Mouse (Mus musculus) midbrain, embryonic 11.5 days (tissue): Measurements from ENCODE around the gene Cdk17. TPM values are rescaled to one million over a fixed set of nuclear protein-coding genes. Genes with fewer than 3 reads are reported as not detected.

Experiments used
- ATAC-seq: fragments of 200-750 bp; cut with Nextera tagmentation; 2 replicates; pipeline ENCODE4 v1.8.0; 2017; ENCODE audit warnings: moderate TSS enrichment, moderate library complexity; ENCODE audit not compliant: low FRiP score
- DNase-seq: peaks from one replicate; pipeline ENCODE4 v3.0.0; 2015; ENCODE audit warnings: low spot score; ENCODE audit errors: missing footprints
- H3K27ac ChIP-seq: fragments of 300-500 bp; sonication (generic); 2 replicates; pipeline ENCODE4 v1.5.1; 2014; ENCODE audit warnings: low read depth, low read length
- H3K27me3 ChIP-seq: fragments of 300-500 bp; sonication (generic); 2 replicates; pipeline ENCODE4 v1.6.1; 2014; ENCODE audit warnings: mild to moderate bottlenecking, low read length, moderate library complexity, mixed read lengths; ENCODE audit not compliant: control insufficient read depth, insufficient read depth
- H3K36me3 ChIP-seq: fragments of 300-500 bp; sonication (generic); 2 replicates; pipeline ENCODE4 v1.6.1; 2014; ENCODE audit warnings: mild to moderate bottlenecking, low read length, moderate library complexity, mixed read lengths; ENCODE audit not compliant: control insufficient read depth, insufficient read depth
- H3K4me1 ChIP-seq: fragments of 300-500 bp; sonication (generic); 2 replicates; pipeline ENCODE4 v1.6.1; 2014; ENCODE audit warnings: low read length; ENCODE audit not compliant: control insufficient read depth, insufficient read depth
- H3K4me2 ChIP-seq: fragments of 300-500 bp; sonication (generic); 2 replicates; pipeline ENCODE4 v1.6.1; 2014; ENCODE audit warnings: mild to moderate bottlenecking, moderate library complexity
- H3K4me3 ChIP-seq: fragments of 300-500 bp; sonication (generic); 2 replicates; pipeline ENCODE4 v1.5.1; 2014; ENCODE audit warnings: low read depth, low read length
- H3K9ac ChIP-seq: fragments of 300-500 bp; sonication (generic); 2 replicates; pipeline ENCODE4 v1.6.1; 2014; ENCODE audit warnings: low read length
- H3K9me3 ChIP-seq: fragments of 300-500 bp; sonication (generic); 2 replicates; pipeline ENCODE4 v1.6.1; 2016; ENCODE audit warnings: low read length; ENCODE audit not compliant: control insufficient read depth
- WGBS: fragments of 180-500 bp; shearing (Covaris S2); extraction: QIAGEN DNeasy Blood & Tissue Kit; methylation state at CpG from one replicate; pipeline ENCODE4 v1.1.7; 2014; 5-methylcytosine and 5-hydroxymethylcytosine counted together
- polyA plus RNA-seq: library from polyadenylated mRNA; unstranded; fragments of >200 nt; fragmentation: Nextera tagmentation; extraction: Ambion mirVana; gene quantifications from 2 replicates; pipeline ENCODE4 v1.2.1, GENCODE M21; 2014

Cdk17 gene
- polyA plus RNA-seq, 1 experiment from 2014 or later, result 36.8 TPM

- DNase-seq, result no peak
- Histone ChIP-seq H3K9me3 (no peaks in the 10 kb centered on the region), H3K4me1 (peaks cover 10% of the 10 kb centered on the region), H3K4me3 (no peak overlapping the region), H3K36me3 (no peaks in the 10 kb centered on the region), H3K27me3 (no peaks in the 10 kb centered on the region), H3K4me2 (no peak overlapping the region), H3K9ac (no peak overlapping the region), H3K27ac (no peak overlapping the region)
- WGBS, result 91% methylated on average over 5 of the region's 5 CpGs
- ATAC-seq, result no peak
These were observed 106.8 kb downstream of the Cdk17 start for GRCm38 (mm10) chr10:93267509-93267908.

- H3K9ac ChIP-seq, result no peak overlapping the region
- DNase-seq (no peak), ATAC-seq (no peak)
- no peak overlapping the region for H3K27ac ChIP-seq
- 95% methylated on average over 3 of the region's 3 CpGs for WGBS
- H3K4me3 ChIP-seq, result no peak overlapping the region
- H3K4me2 ChIP-seq, result no peak overlapping the region
- no peaks in the 10 kb centered on the region for H3K27me3 ChIP-seq
- no peaks in the 10 kb centered on the region for H3K9me3 ChIP-seq
- H3K4me1 ChIP-seq, result peaks cover 6% of the 10 kb centered on the region
- H3K36me3 ChIP-seq, result no peaks in the 10 kb centered on the region
These were observed 107.7 kb downstream of the Cdk17 start for GRCm38 (mm10) chr10:93268339-93268738.

GRCm38 (mm10) chr10:93269744-93270143, 109.1 kb downstream of the Cdk17 start:
- no peaks in the 10 kb centered on the region for H3K4me1 ChIP-seq
- 77% methylated on average over 4 of the region's 4 CpGs for WGBS
- ATAC-seq, result no peak
- H3K27me3 ChIP-seq, result no peaks in the 10 kb centered on the region
- H3K36me3 ChIP-seq, result no peaks in the 10 kb centered on the region
- H3K9ac ChIP-seq, result no peak overlapping the region
- H3K27ac ChIP-seq, result no peak overlapping the region
- DNase-seq, result no peak
- H3K9me3 ChIP-seq, result no peaks in the 10 kb centered on the region
- no peak overlapping the region for H3K4me2 ChIP-seq
- no peak overlapping the region for H3K4me3 ChIP-seq

GRCm38 (mm10) chr10:93270889-93271460, 110.3 kb downstream of the Cdk17 start:
- ATAC-seq (no peak), DNase-seq (no peak)
- no peaks in the 10 kb centered on the region for H3K27me3 ChIP-seq
- no peaks in the 10 kb centered on the region for H3K36me3 ChIP-seq
- no peaks in the 10 kb centered on the region for H3K9me3 ChIP-seq
- peaks cover 9% of the 10 kb centered on the region for H3K4me1 ChIP-seq
- no peak overlapping the region for H3K27ac ChIP-seq
- no peak overlapping the region for H3K4me3 ChIP-seq
- 94% methylated on average over 6 of the region's 6 CpGs for WGBS
- no peak overlapping the region for H3K9ac ChIP-seq
- no peak overlapping the region for H3K4me2 ChIP-seq

- 87% methylated on average over 7 of the region's 7 CpGs for WGBS
- no peak for ATAC-seq
- peaks cover 17% of the 10 kb centered on the region for H3K4me1 ChIP-seq
- H3K9me3 ChIP-seq, result no peaks in the 10 kb centered on the region
- H3K36me3 ChIP-seq, result no peaks in the 10 kb centered on the region
- no peak overlapping the region for H3K4me2 ChIP-seq
- H3K9ac ChIP-seq, result no peak overlapping the region
- no peak overlapping the region for H3K4me3 ChIP-seq
- no peak for DNase-seq
- H3K27ac ChIP-seq, result no peak overlapping the region
- H3K27me3 ChIP-seq, result no peaks in the 10 kb centered on the region
These were observed 111.2 kb downstream of the Cdk17 start for GRCm38 (mm10) chr10:93271831-93272230.

GRCm38 (mm10) chr10:93272986-93273982, 112.6 kb downstream of the Cdk17 start:
- H3K4me1 ChIP-seq, result peaks cover 18% of the 10 kb centered on the region
- H3K27ac ChIP-seq, result no peak overlapping the region
- H3K9me3 ChIP-seq, result no peaks in the 10 kb centered on the region
- WGBS, result 84% methylated on average over 14 of the region's 14 CpGs
- H3K4me2 ChIP-seq, result no peak overlapping the region
- no peak overlapping the region for H3K4me3 ChIP-seq
- ATAC-seq (no peak), DNase-seq (no peak)
- no peaks in the 10 kb centered on the region for H3K27me3 ChIP-seq
- no peak overlapping the region for H3K9ac ChIP-seq
- H3K36me3 ChIP-seq, result no peaks in the 10 kb centered on the region

- H3K27me3 ChIP-seq, result no peaks in the 10 kb centered on the region
- H3K4me3 ChIP-seq, result no peak overlapping the region
- ATAC-seq (no peak), DNase-seq (no peak)
- H3K4me1 ChIP-seq, result peaks cover 18% of the 10 kb centered on the region
- 82% methylated on average over 2 of the region's 2 CpGs for WGBS
- H3K36me3 ChIP-seq, result no peaks in the 10 kb centered on the region
- H3K9ac ChIP-seq, result no peak overlapping the region
- H3K4me2 ChIP-seq, result no peak overlapping the region
- no peak overlapping the region for H3K27ac ChIP-seq
- no peaks in the 10 kb centered on the region for H3K9me3 ChIP-seq
These were observed 113.6 kb downstream of the Cdk17 start for GRCm38 (mm10) chr10:93274277-93274696.

- no peaks in the 10 kb centered on the region for H3K27me3 ChIP-seq
- no peaks in the 10 kb centered on the region for H3K36me3 ChIP-seq
- ATAC-seq, result peak; percentile 72
- H3K4me3 ChIP-seq, result peak overlapping the region; percentile 25; the same call in 1 of the 2 replicates
- H3K9me3 ChIP-seq, result no peaks in the 10 kb centered on the region
- peak overlapping the region; percentile 55; the same call in 1 of the 2 replicates for H3K4me2 ChIP-seq
- peak overlapping the region; percentile 54 for H3K9ac ChIP-seq
- peaks cover 18% of the 10 kb centered on the region for H3K4me1 ChIP-seq
- DNase-seq, result peak; percentile 91
- no peak overlapping the region for H3K27ac ChIP-seq
- 40% methylated on average over 25 of the region's 25 CpGs for WGBS
These were observed 114.8 kb downstream of the Cdk17 start for GRCm38 (mm10) chr10:93275212-93276136.
